Mouse (Mus musculus): ENCODE results near the gene Izumo1r.

GRCm38 (mm10) chr9:14903006-14903405, 743 bp downstream of the Izumo1r start:
- no peak for TF ChIP-seq UBTF (IDR thresholded peaks at IDR 0.05; ENCODE audit: low read depth, low read length)
- no peak for TF ChIP-seq CTCF (conservative IDR thresholded peaks at IDR 0.05 in 1 of 2, IDR thresholded peaks at IDR 0.05 in 1 of 2; ENCODE audit: low read depth in 2 of 2, low read length in 2 of 2)
- no peak for TF ChIP-seq MAX (IDR thresholded peaks at IDR 0.05; ENCODE audit: low read length)
- TF ChIP-seq NELFE (IDR thresholded peaks at IDR 0.05; ENCODE audit: low read depth, low read length): no peak
- no peak for TF ChIP-seq CHD2 (IDR thresholded peaks at IDR 0.05; ENCODE audit: low read length)
- no peak for TF ChIP-seq BHLHE40 (IDR thresholded peaks at IDR 0.05; ENCODE audit: low read depth, low read length)
- no peak for TF ChIP-seq SIN3A (IDR thresholded peaks at IDR 0.05; ENCODE audit: low read length)
- TF ChIP-seq HCFC1 (IDR thresholded peaks at IDR 0.05; ENCODE audit: low read depth, low read length): no peak
- no peak for TF ChIP-seq RCOR1 (conservative IDR thresholded peaks at IDR 0.05; ENCODE audit: low read depth, low read length)
- TF ChIP-seq IRF4 (IDR thresholded peaks at IDR 0.05; ENCODE audit: low read depth, low read length): no peak
